In the genomic region with DNA sequence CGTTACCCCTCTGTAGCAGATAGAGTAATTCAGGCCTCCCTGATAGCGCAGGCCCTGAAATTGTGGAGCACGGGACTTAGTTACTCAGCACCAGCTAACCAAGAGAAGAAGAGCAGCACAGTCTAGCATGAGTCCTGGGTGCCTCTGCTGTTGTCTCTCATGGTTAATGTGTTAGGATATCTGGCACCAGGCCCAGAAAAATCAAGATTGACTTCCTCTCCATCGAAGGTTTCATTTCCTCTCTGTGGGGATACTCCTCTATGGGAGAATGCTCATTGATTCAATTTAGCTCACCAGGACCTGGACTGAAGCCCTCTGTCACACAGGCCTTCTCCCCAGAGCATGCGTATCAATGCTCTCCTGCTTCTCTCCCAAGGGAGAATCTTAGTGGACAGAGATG, we compare ENCODE assay signal across 10 mouse cellular contexts. TPM values are rescaled to one million over a fixed set of nuclear protein-coding genes. Genes with fewer than 3 reads are reported as not detected.
A peak's percentile ranks its signal among the peaks of the same experiment; 100 is the strongest.
DNase-seq lines count a peak whose midpoint lies in the region; ATAC-seq lines count a peak whose summit lies in the region.
"Had no signal": no experiment of that assay in that cellular context is flagged by ENCODE, and none has a peak within 500 bp of the region (broad histone marks: within the 10 kb centered on the region; RNA-seq: fewer than 3 reads in every experiment).

No protein-coding gene starts in this region.

- H3K9ac ChIP-seq in hindbrain, embryonic 14.5 days = no peak overlapping the region
- no peak overlapping the region for H3K9ac ChIP-seq in hindbrain, embryonic 11.5 days (ENCODE audit: low read depth, low read length)
- H3K9ac ChIP-seq in heart, embryonic 12.5 days = no peak overlapping the region
- no peak overlapping the region for H3K9ac ChIP-seq in lung, embryonic 16.5 days (ENCODE audit: low read length)
- H3K9ac ChIP-seq: embryonic facial prominence, embryonic 12.5 days; midbrain, embryonic 12.5 days had no signal

- no peaks in the 10 kb centered on the region for H3K4me1 ChIP-seq in hindbrain, embryonic 14.5 days (replicated peaks; ENCODE audit: control insufficient read depth, insufficient read depth, low read length)
- no peaks in the 10 kb centered on the region for H3K4me1 ChIP-seq in hindbrain, embryonic 11.5 days (replicated peaks; ENCODE audit: control insufficient read depth, insufficient read depth, low read length)
- peaks cover 4% of the 10 kb centered on the region; the same call in 1 of the 2 replicates for H3K4me1 ChIP-seq in heart, embryonic 12.5 days (replicated peaks)
- peaks cover 6% of the 10 kb centered on the region for H3K4me1 ChIP-seq in lung, embryonic 16.5 days (replicated peaks; ENCODE audit: control insufficient read depth, insufficient read depth, low read length)
- H3K4me1 ChIP-seq: embryonic facial prominence, embryonic 12.5 days; midbrain, embryonic 12.5 days had no signal

- no peaks in the 10 kb centered on the region for H3K9me3 ChIP-seq in hindbrain, embryonic 14.5 days (ENCODE audit: control insufficient read depth, low read length)
- H3K9me3 ChIP-seq in hindbrain, embryonic 11.5 days (ENCODE audit: control insufficient read depth, low read length) = no peaks in the 10 kb centered on the region
- H3K9me3 ChIP-seq in heart, embryonic 12.5 days (replicated peaks) = no peaks in the 10 kb centered on the region
- no peaks in the 10 kb centered on the region for H3K9me3 ChIP-seq in lung, embryonic 16.5 days (ENCODE audit: control insufficient read depth, low read length)
- H3K9me3 ChIP-seq: embryonic facial prominence, embryonic 12.5 days; midbrain, embryonic 12.5 days had no signal

- no peak for DNase-seq in hindbrain, embryonic 14.5 days (ENCODE audit: low spot score)
- DNase-seq in hindbrain, embryonic 11.5 days (ENCODE audit: low spot score) = no peak
- DNase-seq in A20 (ENCODE audit: low read depth, low spot score) = peak; percentile 60
- DNase-seq in right cerebral cortex, postnatal 14 days = no peak
- no peak for DNase-seq in c-Kit-positive CD71-positive TER-119-positive erythroid progenitor cells, embryonic 14.5 days (ENCODE audit: low spot score)

- 0 out of 2 replicates have a peak, but pooled peaks have one; percentile 46 for ATAC-seq in hindbrain, embryonic 14.5 days (ENCODE audit: low FRiP score)
- no peak for ATAC-seq in hindbrain, embryonic 11.5 days (ENCODE audit: low FRiP score)
- 0 out of 2 replicates have a peak, but pooled peaks have one; percentile 22 for ATAC-seq in heart, embryonic 12.5 days (ENCODE audit: insufficient number of reproducible peaks, low FRiP score)
- 0 out of 2 replicates have a peak, but pooled peaks have one; percentile 26 for ATAC-seq in lung, embryonic 16.5 days (ENCODE audit: low read depth)
- ATAC-seq in megakaryocyte-erythroid progenitor cell, adult 5-6 weeks (replicated peaks; ENCODE audit: low FRiP score, low TSS enrichment, poor library complexity, severe bottlenecking) = no peak

- no peaks in the 10 kb centered on the region for H3K27me3 ChIP-seq in hindbrain, embryonic 14.5 days (ENCODE audit: control insufficient read depth, insufficient read depth, low read length)
- no peaks in the 10 kb centered on the region for H3K27me3 ChIP-seq in hindbrain, embryonic 11.5 days (ENCODE audit: control insufficient read depth, insufficient read depth, low read length)
- no peaks in the 10 kb centered on the region for H3K27me3 ChIP-seq in heart, embryonic 12.5 days (replicated peaks)
- H3K27me3 ChIP-seq in lung, embryonic 16.5 days (ENCODE audit: control insufficient read depth, insufficient read depth, low read depth, low read length) = no peaks in the 10 kb centered on the region
- H3K27me3 ChIP-seq: embryonic facial prominence, embryonic 12.5 days; midbrain, embryonic 12.5 days had no signal

- no peak overlapping the region for H3K27ac ChIP-seq in hindbrain, embryonic 14.5 days
- no peak overlapping the region for H3K27ac ChIP-seq in hindbrain, embryonic 11.5 days (ENCODE audit: low read depth, low read length)
- no peak overlapping the region for H3K27ac ChIP-seq in heart, embryonic 12.5 days (ENCODE audit: poor library complexity, severe bottlenecking)
- no peak overlapping the region for H3K27ac ChIP-seq in lung, embryonic 16.5 days (ENCODE audit: low read length)
- H3K27ac ChIP-seq: embryonic facial prominence, embryonic 12.5 days; midbrain, embryonic 12.5 days had no signal

- 78% methylated on average over 5 of the region's 5 CpGs for WGBS in hindbrain, embryonic 14.5 days
- 86% methylated on average over 5 of the region's 5 CpGs for WGBS in hindbrain, embryonic 11.5 days
- WGBS in heart, embryonic 12.5 days = 61% methylated on average over 5 of the region's 5 CpGs
- WGBS in lung, embryonic 16.5 days = 62% methylated on average over 5 of the region's 5 CpGs

- H3K4me3 ChIP-seq in hindbrain, embryonic 14.5 days (replicated peaks; ENCODE audit: low read length) = no peak overlapping the region
- no peak overlapping the region for H3K4me3 ChIP-seq in hindbrain, embryonic 11.5 days (ENCODE audit: low read depth, low read length)
- no peak overlapping the region for H3K4me3 ChIP-seq in heart, embryonic 12.5 days
- H3K4me3 ChIP-seq in lung, embryonic 16.5 days (ENCODE audit: low read length) = no peak overlapping the region
- H3K4me3 ChIP-seq: embryonic facial prominence, embryonic 12.5 days; midbrain, embryonic 12.5 days had no signal

- no peak overlapping the region for H3K4me2 ChIP-seq in hindbrain, embryonic 14.5 days (replicated peaks)
- H3K4me2 ChIP-seq in hindbrain, embryonic 11.5 days (replicated peaks; ENCODE audit: low read depth, low read length) = no peak overlapping the region
- no peak overlapping the region for H3K4me2 ChIP-seq in heart, embryonic 12.5 days
- H3K4me2 ChIP-seq in lung, embryonic 16.5 days (ENCODE audit: low read depth, low read length) = no peak overlapping the region
- H3K4me2 ChIP-seq: embryonic facial prominence, embryonic 12.5 days; midbrain, embryonic 12.5 days had no signal

- H3K36me3 ChIP-seq in hindbrain, embryonic 14.5 days (replicated peaks; ENCODE audit: control insufficient read depth, insufficient read depth) = no peaks in the 10 kb centered on the region
- no peaks in the 10 kb centered on the region for H3K36me3 ChIP-seq in hindbrain, embryonic 11.5 days (ENCODE audit: control insufficient read depth, insufficient read depth, low read length)
- no peaks in the 10 kb centered on the region for H3K36me3 ChIP-seq in heart, embryonic 12.5 days
- H3K36me3 ChIP-seq in lung, embryonic 16.5 days (ENCODE audit: control insufficient read depth, insufficient read depth, low read length) = no peaks in the 10 kb centered on the region
- H3K36me3 ChIP-seq: embryonic facial prominence, embryonic 12.5 days; midbrain, embryonic 12.5 days had no signal

RNA-seq across cellular contexts. Expression of gene Smad1, which starts 15.6 kb away (rescaled TPM):
- polyA plus RNA-seq in hindbrain, embryonic 14.5 days (2014; fragmentation: Nextera tagmentation; extraction: Ambion mirVana) = 75.5 and 84.3 TPM in 2 replicates
- polyA plus RNA-seq in hindbrain, embryonic 11.5 days (2014; fragmentation: Nextera tagmentation; extraction: Ambion mirVana) = 62.6 and 73.4 TPM in 2 replicates
- polyA plus RNA-seq in heart, embryonic 12.5 days (2016; fragmentation: Nextera tagmentation; extraction: Ambion mirVana) = 28.7 and 31.5 TPM in 2 replicates
- 37.2 and 39.8 TPM in 2 replicates for polyA plus RNA-seq in lung, embryonic 16.5 days (2015; fragmentation: Nextera tagmentation; extraction: Ambion mirVana)
- total RNA-seq in megakaryocyte-erythroid progenitor cell, adult 5-6 weeks (2014; fragmentation: Nextera tagmentation) = 4.2 and 5.1 TPM in 2 replicates
- 1.8 and 8.9 TPM in 2 replicates for total RNA-seq in megakaryocyte-erythroid progenitor cell, adult 5-6 weeks (2017)

Comparison
In these comparisons a context has a peak if more than half of its experiments do, and no peak if none do; other contexts are left out.
1. ATAC-seq: peak in hindbrain, embryonic 14.5 days (single experiment), heart, embryonic 12.5 days (single experiment) and lung, embryonic 16.5 days (single experiment); none in hindbrain, embryonic 11.5 days (single experiment) and megakaryocyte-erythroid progenitor cell, adult 5-6 weeks (single experiment).